Mouse (Mus musculus) thymus, adult 2 months (tissue): ENCODE data around the gene Atp6v1d.

Source experiments
- CTCF ChIP-seq: fragments of 200-500 bp; IDR thresholded peaks from 2 replicates; pipeline ENCODE4 v1.5.1; 2012; ENCODE audit warnings: mild to moderate bottlenecking, control low read depth, low read length, moderate library complexity, borderline replicate concordance; ENCODE audit not compliant: control insufficient read depth, poor library complexity, insufficient read depth; ENCODE audit errors: extremely low read depth
- POLR2A ChIP-seq: fragments of 200-500 bp; IDR thresholded peaks from 2 replicates; pipeline ENCODE4 v1.6.1; 2012; ENCODE audit warnings: mild to moderate bottlenecking, low read length, control low read depth, moderate library complexity; ENCODE audit not compliant: control insufficient read depth, poor library complexity, insufficient read depth; ENCODE audit errors: extremely low read depth

DNA sequence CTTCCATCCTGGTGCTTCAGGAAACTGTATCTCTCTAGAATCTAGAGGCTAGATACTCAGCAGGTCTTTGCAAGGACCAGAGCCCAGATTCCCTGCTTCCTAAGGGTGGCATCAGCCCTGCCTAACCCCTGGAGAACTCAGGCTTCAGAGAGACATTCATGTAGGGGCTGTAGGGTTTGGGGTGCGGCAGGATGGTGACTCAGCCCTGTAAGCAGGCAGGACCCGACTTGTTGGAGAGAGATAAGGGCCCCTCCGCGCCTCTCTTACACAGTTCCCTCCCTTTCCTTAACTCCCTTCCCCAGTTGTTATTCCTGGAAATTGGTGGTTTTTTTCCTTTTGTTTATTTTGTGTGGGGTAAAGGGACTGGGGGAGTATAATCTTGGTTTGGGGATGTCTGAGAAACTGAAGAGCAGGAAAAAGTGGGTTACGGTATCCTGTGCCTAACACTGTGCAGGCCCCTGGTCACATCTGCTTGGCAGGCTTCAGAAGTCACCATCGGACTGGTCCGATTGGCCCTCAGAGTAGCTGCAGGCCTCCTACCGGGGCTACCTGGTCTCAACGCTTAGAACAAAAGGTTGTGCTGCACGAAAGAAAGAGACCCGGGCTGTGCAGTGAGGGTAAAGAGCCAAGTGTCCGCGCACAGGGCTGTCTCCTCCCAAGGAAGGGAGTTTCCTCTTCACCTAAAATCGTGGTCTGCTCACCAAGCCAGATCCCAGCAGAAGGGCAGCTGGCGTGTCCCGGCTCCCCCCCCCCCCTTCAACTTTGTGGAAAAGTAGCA is 49.4 kb upstream of the Atp6v1d start:
- TF ChIP-seq POLR2A (no peak), CTCF (no peak)
